Mouse (Mus musculus): Measurements from ENCODE around the gene Bscl2. TPM values are rescaled to one million over a fixed set of nuclear protein-coding genes. Genes with fewer than 3 reads are reported as not detected.
"Not testable (repeated sequence)": the region's sequence is repeated elsewhere in the genome, so short reads cannot be mapped to it uniquely, and the experiment has no call there.

Gene Bscl2
- polyA plus RNA-seq, 1 experiment: 164 TPM

DNA sequence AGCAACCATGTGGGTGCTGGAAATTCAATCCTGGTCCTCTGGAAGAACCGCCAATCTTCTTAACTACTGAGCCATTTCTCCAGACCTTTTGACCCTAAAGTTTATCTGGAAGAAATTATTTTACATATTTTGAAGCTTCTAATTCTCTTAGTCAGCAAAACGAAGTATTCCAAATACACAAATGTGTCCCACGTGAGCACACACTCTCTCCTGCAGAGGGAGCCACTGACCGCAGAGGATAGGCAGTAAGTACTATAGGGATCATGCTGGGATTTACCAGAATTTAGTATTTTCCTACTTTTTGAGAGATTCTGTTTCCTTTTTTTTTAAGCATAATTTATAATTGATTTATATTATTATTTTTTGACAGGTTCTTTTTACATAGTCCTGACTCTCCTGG, 20.4 kb downstream of the Bscl2 start:
- TF ChIP-seq POLR2A (IDR thresholded peaks at IDR 0.05; ENCODE audit: borderline replicate concordance, extremely low read depth, low read depth, low read length): no peak
- peak; percentile 86 for TF ChIP-seq CTCF (IDR thresholded peaks at IDR 0.05; ENCODE audit: insufficient read depth, low read length)
- Histone ChIP-seq H3K4me3 (replicated peaks; ENCODE audit: extremely low read depth, low read depth, low read length) (no peak overlapping the region), H3K4me1 (ENCODE audit: control insufficient read depth, insufficient read depth, low read length) (no peaks in the 10 kb centered on the region)
- WGBS: 31% methylated on average over 4 of the region's 4 CpGs
- DNase-seq: no peak

DNA sequence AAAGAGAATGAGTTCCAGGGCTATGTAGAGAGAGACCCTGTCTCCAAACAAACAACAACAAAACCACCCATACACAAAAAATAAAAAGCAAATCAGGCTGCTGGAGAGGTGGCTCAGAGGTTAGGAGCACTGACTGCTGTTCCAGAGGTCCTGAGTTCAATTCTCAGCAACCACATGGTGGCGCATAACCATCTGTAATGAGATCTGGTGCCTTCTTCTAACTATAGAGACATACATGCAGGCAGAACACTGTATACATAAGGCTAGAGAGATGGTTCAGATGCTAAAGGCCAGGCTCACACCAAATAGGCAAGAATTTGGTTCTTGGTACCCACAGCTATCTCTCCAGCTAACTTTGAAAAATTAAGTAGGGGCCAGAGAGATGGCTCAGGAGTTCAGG, 21.8 kb downstream of the Bscl2 start:
- no peak overlapping the region for H3K4me3 ChIP-seq (replicated peaks; ENCODE audit: extremely low read depth, low read depth, low read length)
- WGBS: 25% methylated on average over 1 of the region's 1 CpGs
- no peaks in the 10 kb centered on the region for H3K4me1 ChIP-seq (ENCODE audit: control insufficient read depth, insufficient read depth, low read length)
- DNase-seq: no peak
- no peak for TF ChIP-seq CTCF (IDR thresholded peaks at IDR 0.05; ENCODE audit: insufficient read depth, low read length)

DNA sequence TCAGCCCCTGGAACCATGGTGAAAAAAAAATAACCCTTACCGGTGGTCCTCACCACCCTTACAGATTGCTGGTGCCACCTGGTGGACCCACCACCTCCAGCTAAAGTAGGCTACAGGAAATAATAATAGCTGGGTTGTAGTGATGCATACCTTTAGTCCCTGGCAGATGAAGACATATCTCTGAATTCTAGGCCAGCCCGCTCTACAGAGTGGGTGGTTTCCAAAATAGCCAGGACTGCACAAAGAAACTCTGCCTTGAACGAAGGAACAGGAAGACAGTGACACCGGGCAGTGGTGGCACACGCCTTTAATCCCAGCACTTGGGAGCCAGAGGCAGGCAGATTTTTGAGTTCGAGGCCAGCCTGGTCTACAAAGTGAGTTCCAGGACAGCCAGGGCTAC, 27.0 kb downstream of the Bscl2 start:
- TF ChIP-seq CTCF (IDR thresholded peaks at IDR 0.05; ENCODE audit: insufficient read depth, low read length) (no peak), POLR2A (IDR thresholded peaks at IDR 0.05; ENCODE audit: borderline replicate concordance, extremely low read depth, low read depth, low read length) (no peak)
- Histone ChIP-seq H3K4me1 (ENCODE audit: control insufficient read depth, insufficient read depth, low read length) (no peaks in the 10 kb centered on the region), H3K4me3 (replicated peaks; ENCODE audit: extremely low read depth, low read depth, low read length) (no peak overlapping the region)
- WGBS: 74% methylated on average over 6 of the region's 6 CpGs
- no peak for DNase-seq

DNA sequence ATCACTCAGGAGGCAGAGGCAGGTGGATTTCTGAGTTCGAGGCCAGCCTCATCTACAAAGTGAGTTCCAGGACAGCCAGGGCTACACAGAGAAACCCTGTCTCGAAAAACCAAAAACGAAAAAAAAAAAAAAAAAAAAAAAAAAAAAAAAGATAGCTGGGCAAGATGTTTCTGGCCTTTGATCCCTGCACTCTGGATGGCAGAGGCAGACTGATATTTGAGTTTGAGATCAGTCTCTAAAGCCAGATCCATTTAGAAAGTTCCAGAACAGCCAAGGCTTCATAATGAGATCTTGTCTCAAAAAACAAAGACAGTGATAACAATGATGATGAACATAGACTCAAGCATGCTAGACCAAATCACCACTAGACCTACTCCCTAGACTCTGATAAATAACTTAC, 33.1 kb downstream of the Bscl2 start:
- not testable (repeated sequence) for H3K4me3 ChIP-seq (replicated peaks; ENCODE audit: extremely low read depth, low read depth, low read length); H3K4me1 ChIP-seq (ENCODE audit: control insufficient read depth, insufficient read depth, low read length); DNase-seq
- 73% methylated on average over 3 of the region's 3 CpGs for WGBS

DNA sequence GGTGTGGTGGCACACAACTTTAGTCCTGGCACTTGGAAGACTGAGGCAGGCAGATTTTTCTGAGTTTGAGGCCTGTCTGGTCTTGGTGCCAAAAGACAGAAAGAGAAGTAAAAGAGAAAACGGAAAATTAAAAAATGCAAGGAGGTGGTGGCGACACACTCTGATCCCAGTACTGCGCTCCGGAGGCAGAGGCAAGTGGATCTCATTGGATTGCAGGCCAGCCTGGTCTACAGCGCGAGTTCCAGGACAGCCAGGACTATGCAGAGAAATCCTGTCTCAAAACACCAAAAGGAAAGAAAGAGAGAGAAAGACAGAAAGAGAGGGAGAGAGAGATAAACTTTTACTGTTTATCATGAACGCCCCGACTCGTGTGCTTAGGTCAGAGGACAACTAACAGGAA, 33.6 kb downstream of the Bscl2 start:
- DNase-seq: no peak
- peak overlapping the region; percentile 72 for H3K4me3 ChIP-seq (replicated peaks; ENCODE audit: extremely low read depth, low read depth, low read length)
- TF ChIP-seq CTCF (IDR thresholded peaks at IDR 0.05; ENCODE audit: insufficient read depth, low read length) (no peak), POLR2A (IDR thresholded peaks at IDR 0.05; ENCODE audit: borderline replicate concordance, extremely low read depth, low read depth, low read length) (no peak)
- H3K4me1 ChIP-seq (ENCODE audit: control insufficient read depth, insufficient read depth, low read length): no peaks in the 10 kb centered on the region; the same call in 1 of the 2 replicates
- WGBS: 20% methylated on average over 9 of the region's 9 CpGs

DNA sequence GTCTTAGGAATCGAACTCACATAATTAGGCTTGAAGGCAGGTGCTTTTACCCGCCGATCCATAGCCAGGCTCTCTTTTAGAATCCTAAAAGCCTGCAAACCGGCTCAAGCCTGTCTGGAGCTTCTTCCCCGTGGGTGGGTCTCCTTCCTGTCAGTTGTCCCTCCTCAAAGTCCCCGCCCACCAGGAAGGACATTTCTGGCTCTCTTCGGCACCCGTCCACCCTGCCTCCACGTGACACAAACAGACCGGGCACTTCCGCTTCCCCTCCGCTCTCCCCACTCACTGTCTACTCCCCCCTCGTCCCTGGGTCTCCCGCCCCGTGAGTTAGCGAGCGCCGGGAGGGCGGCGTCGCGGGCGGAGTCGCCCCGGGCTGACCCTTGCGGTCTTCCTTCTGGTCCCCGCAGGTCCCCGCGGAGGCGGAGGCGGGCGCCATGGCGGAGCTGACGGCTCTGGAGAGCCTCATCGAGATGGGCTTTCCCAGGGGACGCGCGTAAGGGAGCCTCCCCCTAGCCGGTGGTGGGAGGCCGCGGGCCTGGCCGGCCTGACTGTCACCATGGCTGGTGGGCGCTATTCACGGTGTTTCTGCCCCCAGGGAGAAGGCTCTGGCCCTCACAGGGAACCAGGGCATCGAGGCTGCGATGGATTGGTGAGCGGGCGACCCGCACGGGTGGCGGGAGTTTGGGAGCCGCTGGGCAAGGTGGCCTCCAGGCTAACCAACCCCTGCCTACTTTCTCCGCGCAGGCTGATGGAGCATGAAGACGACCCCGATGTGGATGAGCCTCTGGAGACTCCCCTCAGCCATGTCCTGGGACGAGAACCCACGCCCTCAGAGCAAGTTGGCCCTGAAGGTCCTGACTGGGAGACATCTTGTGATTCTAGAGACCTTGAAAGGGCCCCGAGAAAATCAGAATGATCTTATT, 34.3 kb downstream of the Bscl2 start, which contains the start of gene Ubxn1:
Gene Ubxn1 (plus strand): TSS at position 230 of the 920 bp plus-strand sequence.
- Histone ChIP-seq H3K4me1 (ENCODE audit: control insufficient read depth, insufficient read depth, low read length) (no peaks in the 10 kb centered on the region; the same call in 1 of the 2 replicates), H3K4me3 (replicated peaks; ENCODE audit: extremely low read depth, low read depth, low read length) (peak within 1 kb of the TSS; percentile 72)
- WGBS: 1% methylated on average over 59 of the region's 59 CpGs
- peak; percentile 98 for DNase-seq
- peak; percentile 51; the same call in 1 of the 2 replicates for TF ChIP-seq POLR2A (IDR thresholded peaks at IDR 0.05; ENCODE audit: borderline replicate concordance, extremely low read depth, low read depth, low read length)
- no peak for TF ChIP-seq CTCF (IDR thresholded peaks at IDR 0.05; ENCODE audit: insufficient read depth, low read length)

DNA sequence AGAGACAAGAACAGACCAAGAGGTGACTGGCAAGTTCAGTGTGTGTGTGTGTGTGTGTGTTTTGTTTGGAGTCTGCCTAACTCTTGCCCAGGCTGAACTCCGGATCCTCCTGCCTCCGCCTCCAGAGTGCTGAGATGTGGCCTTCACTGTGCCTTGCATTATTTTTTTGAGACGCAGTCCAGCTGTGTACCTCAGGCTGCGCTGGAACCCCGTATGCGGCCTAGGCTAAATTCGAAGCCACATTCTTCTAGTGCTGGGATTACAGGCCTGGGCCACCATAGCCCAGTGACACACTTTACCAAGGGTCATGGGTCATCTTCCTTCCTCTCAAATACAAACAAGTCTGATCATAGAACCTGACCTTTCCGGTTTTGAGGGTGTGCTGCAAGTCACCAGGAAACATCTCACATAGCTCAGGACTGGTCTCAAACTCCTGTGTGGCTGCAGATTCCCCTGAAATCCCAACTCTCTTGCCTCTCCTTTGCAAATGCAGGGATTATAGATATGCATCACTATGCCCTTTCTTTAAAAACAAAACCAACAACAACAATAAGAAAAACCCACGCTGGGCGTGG, 35.1 kb downstream of the Bscl2 start:
- DNase-seq: no peak
- H3K4me3 ChIP-seq (replicated peaks; ENCODE audit: extremely low read depth, low read depth, low read length): peak overlapping the region; percentile 72
- H3K4me1 ChIP-seq (ENCODE audit: control insufficient read depth, insufficient read depth, low read length): no peaks in the 10 kb centered on the region; the same call in 1 of the 2 replicates
- TF ChIP-seq POLR2A (IDR thresholded peaks at IDR 0.05; ENCODE audit: borderline replicate concordance, extremely low read depth, low read depth, low read length): no peak
- TF ChIP-seq CTCF (IDR thresholded peaks at IDR 0.05; ENCODE audit: insufficient read depth, low read length): no peak
- WGBS: 57% methylated on average over 10 of the region's 10 CpGs

DNA sequence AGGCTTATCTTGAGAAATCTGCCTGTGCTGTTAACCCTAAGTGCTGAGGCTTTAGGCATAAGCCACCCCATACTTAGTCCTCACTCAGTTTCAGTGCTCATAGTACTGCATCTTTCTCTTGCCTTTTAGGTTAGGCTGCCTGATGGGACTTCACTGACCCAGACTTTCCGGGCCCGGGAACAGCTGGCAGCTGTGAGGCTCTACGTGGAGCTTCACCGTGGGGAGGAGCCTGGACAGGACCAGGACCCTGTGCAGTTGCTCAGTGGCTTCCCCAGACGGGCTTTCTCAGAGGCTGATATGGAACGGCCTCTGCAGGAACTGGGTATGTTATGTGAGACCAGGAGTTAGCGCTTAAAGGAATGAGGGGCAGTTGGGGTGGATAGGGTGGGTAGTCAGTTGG, 37.8 kb downstream of the Bscl2 start:
- no peak for TF ChIP-seq POLR2A (IDR thresholded peaks at IDR 0.05; ENCODE audit: borderline replicate concordance, extremely low read depth, low read depth, low read length)
- TF ChIP-seq CTCF (IDR thresholded peaks at IDR 0.05; ENCODE audit: insufficient read depth, low read length): no peak
- DNase-seq: no peak
- H3K4me3 ChIP-seq (replicated peaks; ENCODE audit: extremely low read depth, low read depth, low read length): no peak overlapping the region
- H3K4me1 ChIP-seq (ENCODE audit: control insufficient read depth, insufficient read depth, low read length): peaks cover 3% of the 10 kb centered on the region
- 89% methylated on average over 7 of the region's 7 CpGs for WGBS

DNA sequence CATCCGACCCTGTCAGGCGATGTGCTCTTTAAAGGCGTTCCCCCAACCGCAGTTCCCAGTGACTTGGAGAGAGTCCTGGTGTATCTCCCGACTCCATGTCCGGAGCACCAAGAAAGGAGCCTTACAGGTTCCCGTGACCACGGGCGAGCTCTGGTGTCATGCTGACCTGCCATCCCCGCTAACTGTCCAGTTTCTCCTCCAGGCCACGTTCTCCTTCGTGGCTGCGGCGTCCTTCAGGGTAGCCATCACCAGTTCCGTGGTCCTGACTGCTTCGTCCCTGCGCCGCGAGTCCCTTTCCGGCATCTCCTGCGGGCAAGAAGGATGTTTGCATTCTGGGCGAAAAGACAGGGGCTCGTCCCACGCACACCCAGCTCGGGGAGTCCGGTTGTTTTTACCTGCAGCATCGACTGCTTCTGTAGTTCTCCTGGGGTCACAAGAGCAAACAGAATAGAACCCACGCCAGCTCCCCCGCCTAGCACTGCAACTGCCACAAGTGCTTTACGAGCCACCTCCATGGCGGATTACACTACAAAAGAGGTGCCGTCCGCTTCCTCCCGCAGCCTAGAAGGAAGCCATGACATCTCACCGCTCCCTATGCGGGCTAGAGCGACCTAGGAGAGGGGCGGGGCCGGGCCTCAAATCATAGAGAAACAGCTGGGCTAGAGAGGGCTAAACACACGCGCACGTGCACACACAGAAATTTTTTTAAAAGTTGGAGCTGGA, 43.2 kb downstream of the Bscl2 start, which contains the start of gene Uqcc3:
Gene Uqcc3 (minus strand): TSS at position 613 of the 723 bp plus-strand sequence.
- DNase-seq: peak; percentile 83

More for the DNA sequence above, 43.2 kb downstream of the Bscl2 start, which contains the start of gene Uqcc3:
- TF ChIP-seq CTCF (IDR thresholded peaks at IDR 0.05; ENCODE audit: insufficient read depth, low read length) (no peak), POLR2A (IDR thresholded peaks at IDR 0.05; ENCODE audit: borderline replicate concordance, extremely low read depth, low read depth, low read length) (peak; percentile 92; the same call in 1 of the 2 replicates)
- WGBS: under 1% methylated on average over 42 of the region's 42 CpGs
- peak within 1 kb of the TSS; percentile 76 for H3K4me3 ChIP-seq (replicated peaks; ENCODE audit: extremely low read depth, low read depth, low read length)
- H3K4me1 ChIP-seq (ENCODE audit: control insufficient read depth, insufficient read depth, low read length): peaks cover 3% of the 10 kb centered on the region
